Mouse (Mus musculus) CH12.LX (cell line): ENCODE data around the gene Acan.

ENCODE experiments used
- CTCF ChIP-seq, 2 experiments: IDR thresholded peaks in 1 of 2; conservative IDR thresholded peaks in 1 of 2; 2 replicates each; pipeline ENCODE4 v1.5.1; 2011 to 2012; ENCODE audit warnings: low read depth in 2 of 2, low read length in 2 of 2, improper control_type of control experiment in 1 of 2, inconsistent platforms in 1 of 2, mild to moderate bottlenecking in 1 of 2, moderate library complexity in 1 of 2
- ETS1 ChIP-seq: conservative IDR thresholded peaks from 2 replicates; pipeline ENCODE4 v1.6.1; 2012; ENCODE audit warnings: low read depth, mild to moderate bottlenecking, inconsistent platforms, low read length, improper control_type of control experiment, moderate library complexity
- JUND ChIP-seq: conservative IDR thresholded peaks from 2 replicates; pipeline ENCODE4 v1.6.1; 2011; ENCODE audit warnings: low read depth, low read length, improper control_type of control experiment
- MAZ ChIP-seq: IDR thresholded peaks from 2 replicates; pipeline ENCODE4 v1.6.1; 2012; ENCODE audit warnings: low read depth, mild to moderate bottlenecking, inconsistent platforms, low read length, improper control_type of control experiment, moderate library complexity
- MEF2A ChIP-seq: IDR thresholded peaks from 2 replicates; pipeline ENCODE4 v1.6.1; 2014; ENCODE audit warnings: low read depth, mild to moderate bottlenecking, inconsistent platforms, low read length, improper control_type of control experiment, borderline replicate concordance
- NRF1 ChIP-seq: IDR thresholded peaks from 2 replicates; pipeline ENCODE4 v1.6.1; 2014; ENCODE audit warnings: low read depth, mild to moderate bottlenecking, inconsistent platforms, low read length, improper control_type of control experiment, moderate library complexity
- POLR2A ChIP-seq: IDR thresholded peaks from 2 replicates; pipeline ENCODE4 v1.6.1; 2011; ENCODE audit warnings: low read depth, mild to moderate bottlenecking, improper control_type of control experiment, low read length
- POLR2AphosphoS2 ChIP-seq: IDR thresholded peaks from 2 replicates; pipeline ENCODE4 v1.6.1; 2011; ENCODE audit warnings: low read depth, low read length, improper control_type of control experiment
- TCF12 ChIP-seq: IDR thresholded peaks from 2 replicates; pipeline ENCODE4 v1.6.1; 2014; ENCODE audit warnings: low read depth, mild to moderate bottlenecking, inconsistent platforms, low read length, improper control_type of control experiment
- ZKSCAN1 ChIP-seq: IDR thresholded peaks from 2 replicates; pipeline ENCODE4 v1.6.1; 2012; ENCODE audit warnings: low read depth, inconsistent platforms, low read length, improper control_type of control experiment, borderline replicate concordance
- ZMIZ1 ChIP-seq: IDR thresholded peaks from 2 replicates; pipeline ENCODE4 v1.6.1; 2012; ENCODE audit warnings: low read depth, mild to moderate bottlenecking, inconsistent platforms, low read length, improper control_type of control experiment

DNA sequence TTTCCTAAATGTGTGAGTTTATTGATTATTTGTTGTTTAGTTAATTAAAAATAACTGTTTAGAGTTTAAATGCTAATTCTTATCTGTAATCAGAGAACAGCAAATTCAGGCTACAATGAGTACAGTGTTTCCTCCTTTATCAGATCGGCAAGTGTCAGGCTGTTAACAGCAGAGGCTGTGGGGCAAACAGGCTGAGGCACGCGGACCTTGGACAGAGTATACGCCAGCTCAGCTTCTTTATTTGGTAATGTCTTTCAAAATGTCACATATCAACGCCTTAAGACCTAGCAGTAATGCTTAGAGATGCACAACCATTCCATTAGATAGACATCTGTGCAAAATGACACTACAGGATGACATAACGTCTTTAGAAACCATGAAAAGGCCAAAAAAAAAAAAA lies 96.2 kb downstream of the Acan start:
- TF ChIP-seq ETS1 (no peak), CTCF (conservative IDR thresholded peaks at IDR 0.05 in 1 of 2, IDR thresholded peaks at IDR 0.05 in 1 of 2; ENCODE audit: low read depth in 2 of 2, low read length in 2 of 2) (no peak), POLR2AphosphoS2 (no peak), TCF12 (no peak), NRF1 (no peak), POLR2A (no peak), JUND (no peak), ZKSCAN1 (no peak), ZMIZ1 (no peak), MAZ (no peak), MEF2A (no peak)
